Mouse (Mus musculus) lung, embryonic 15.5 days (tissue): ENCODE measurements at regions not wholly inside any gene's neighbourhood (a gene's known extent, or its start where the extent isn't known, plus 50 kb on each side); places are given as distances from the start of the nearest gene placed in this dataset.
A peak's percentile ranks its signal among the peaks of the same experiment; 100 is the strongest.

Experiments used
- ATAC-seq: fragments of 200-750 bp; cut with Nextera tagmentation; 2 replicates; pipeline ENCODE4 v1.8.0; 2017; ENCODE audit warnings: moderate number of reproducible peaks, borderline replicate concordance; ENCODE audit not compliant: low FRiP score, low TSS enrichment; ENCODE audit errors: extremely low read depth
- H3K27ac ChIP-seq: fragments of 300-500 bp; sonication (generic); 2 replicates; pipeline ENCODE4 v1.5.1; 2015; ENCODE audit warnings: moderate library complexity, mild to moderate bottlenecking, inconsistent platforms
- H3K27me3 ChIP-seq: fragments of 300-500 bp; sonication (generic); 2 replicates; pipeline ENCODE4 v1.6.1; 2015; ENCODE audit warnings: inconsistent platforms
- H3K36me3 ChIP-seq: fragments of 300-500 bp; sonication (generic); 2 replicates; pipeline ENCODE4 v1.6.1; 2015; ENCODE audit warnings: inconsistent platforms
- H3K4me1 ChIP-seq: fragments of 300-500 bp; sonication (generic); 2 replicates; pipeline ENCODE4 v1.6.1; 2015; ENCODE audit warnings: inconsistent platforms
- H3K4me2 ChIP-seq: fragments of 300-500 bp; sonication (generic); 2 replicates; pipeline ENCODE4 v1.6.1; 2015; ENCODE audit warnings: inconsistent platforms, mild to moderate bottlenecking, moderate library complexity
- H3K4me3 ChIP-seq: fragments of 300-500 bp; sonication (generic); 2 replicates; pipeline ENCODE4 v1.5.1; 2015; ENCODE audit warnings: mild to moderate bottlenecking, inconsistent platforms
- H3K9ac ChIP-seq: fragments of 300-500 bp; sonication (generic); 2 replicates; pipeline ENCODE4 v1.6.1; 2015; ENCODE audit warnings: inconsistent platforms
- H3K9me3 ChIP-seq: fragments of 300-500 bp; sonication (generic); 2 replicates; pipeline ENCODE4 v1.6.1; 2016; ENCODE audit warnings: inconsistent platforms
- WGBS: fragments of 180-500 bp; shearing (Covaris S2); methylation state at CpG from one replicate; pipeline ENCODE4 v1.1.7; 2015; 5-methylcytosine and 5-hydroxymethylcytosine counted together

GRCm38 (mm10) chr1:59403831-59404547, 78.2 kb upstream of the Fzd7 start:
- no peaks in the 10 kb centered on the region for H3K36me3 ChIP-seq
- no peaks in the 10 kb centered on the region for H3K27me3 ChIP-seq
- H3K9me3 ChIP-seq, result no peaks in the 10 kb centered on the region
- no peaks in the 10 kb centered on the region for H3K4me1 ChIP-seq
- H3K9ac ChIP-seq, result no peak overlapping the region
- ATAC-seq, result no peak
- H3K27ac ChIP-seq, result no peak overlapping the region
- H3K4me3 ChIP-seq, result no peak overlapping the region
- H3K4me2 ChIP-seq, result no peak overlapping the region
- WGBS, result 73% methylated on average over 9 of the region's 9 CpGs

- Histone ChIP-seq H3K4me2 (no peak overlapping the region), H3K9me3 (no peaks in the 10 kb centered on the region), H3K27ac (no peak overlapping the region), H3K27me3 (no peaks in the 10 kb centered on the region), H3K4me1 (peaks cover 7% of the 10 kb centered on the region), H3K9ac (no peak overlapping the region), H3K4me3 (no peak overlapping the region), H3K36me3 (no peaks in the 10 kb centered on the region)
- WGBS, result 67% methylated on average over 8 of the region's 8 CpGs
- no peak for ATAC-seq
Measured at GRCm38 (mm10) chr1:59405370-59405769, 76.9 kb upstream of the Fzd7 start.

- no peak for ATAC-seq
- H3K9ac ChIP-seq, result no peak overlapping the region
- no peaks in the 10 kb centered on the region for H3K36me3 ChIP-seq
- H3K27ac ChIP-seq, result no peak overlapping the region
- H3K4me3 ChIP-seq, result no peak overlapping the region
- H3K27me3 ChIP-seq, result no peaks in the 10 kb centered on the region
- no peak overlapping the region for H3K4me2 ChIP-seq
- WGBS, result 53% methylated on average over 6 of the region's 6 CpGs
- H3K4me1 ChIP-seq, result peaks cover 7% of the 10 kb centered on the region
- no peaks in the 10 kb centered on the region for H3K9me3 ChIP-seq
Measured at GRCm38 (mm10) chr1:59406741-59407306, 75.4 kb upstream of the Fzd7 start.

- ATAC-seq, result peak; percentile 42; the same call in 1 of the 2 replicates
Measured at GRCm38 (mm10) chr1:59409585-59410160, 72.6 kb upstream of the Fzd7 start.

GRCm38 (mm10) chr1:59413264-59413663, 69.0 kb upstream of the Fzd7 start:
- Histone ChIP-seq H3K27me3 (no peaks in the 10 kb centered on the region), H3K9me3 (no peaks in the 10 kb centered on the region), H3K4me2 (no peak overlapping the region), H3K4me3 (no peak overlapping the region), H3K9ac (no peak overlapping the region), H3K27ac (no peak overlapping the region), H3K4me1 (peaks cover 14% of the 10 kb centered on the region), H3K36me3 (no peaks in the 10 kb centered on the region)
- 83% methylated on average over 8 of the region's 8 CpGs for WGBS
- no peak for ATAC-seq

More at GRCm38 (mm10) chr1:59409585-59410160, 72.6 kb upstream of the Fzd7 start:
- H3K36me3 ChIP-seq, result no peaks in the 10 kb centered on the region
- H3K4me2 ChIP-seq, result no peak overlapping the region
- H3K4me1 ChIP-seq, result peaks cover 7% of the 10 kb centered on the region
- H3K9ac ChIP-seq, result no peak overlapping the region
- no peaks in the 10 kb centered on the region for H3K9me3 ChIP-seq
- 14% methylated on average over 8 of the region's 8 CpGs for WGBS
- H3K4me3 ChIP-seq, result no peak overlapping the region
- H3K27me3 ChIP-seq, result no peaks in the 10 kb centered on the region
- H3K27ac ChIP-seq, result no peak overlapping the region

- Histone ChIP-seq H3K4me3 (no peak overlapping the region), H3K27ac (no peak overlapping the region), H3K9ac (no peak overlapping the region), H3K4me2 (no peak overlapping the region), H3K4me1 (peaks cover 12% of the 10 kb centered on the region), H3K27me3 (no peaks in the 10 kb centered on the region), H3K9me3 (no peaks in the 10 kb centered on the region), H3K36me3 (no peaks in the 10 kb centered on the region)
- ATAC-seq, result no peak
- WGBS, result 79% methylated on average over 13 of the region's 13 CpGs
Measured at GRCm38 (mm10) chr1:59414401-59415210, 67.6 kb upstream of the Fzd7 start.

- Histone ChIP-seq H3K4me3 (no peak overlapping the region), H3K27me3 (no peaks in the 10 kb centered on the region), H3K9ac (no peak overlapping the region), H3K27ac (no peak overlapping the region), H3K4me2 (no peak overlapping the region), H3K9me3 (no peaks in the 10 kb centered on the region), H3K4me1 (0 out of 2 replicates have a peak, but pooled peaks cover 7% of the 10 kb centered on the region), H3K36me3 (no peaks in the 10 kb centered on the region)
- WGBS, result 54% methylated on average over 11 of the region's 11 CpGs
- ATAC-seq, result no peak
Measured at GRCm38 (mm10) chr1:59415733-59416312, 66.4 kb upstream of the Fzd7 start.

- no peaks in the 10 kb centered on the region for H3K9me3 ChIP-seq
- no peaks in the 10 kb centered on the region for H3K27me3 ChIP-seq
- no peak overlapping the region for H3K4me3 ChIP-seq
- H3K27ac ChIP-seq, result peak overlapping the region; percentile 31; the same call in 1 of the 2 replicates
- no peaks in the 10 kb centered on the region for H3K36me3 ChIP-seq
- 11% methylated on average over 1 of the region's 1 CpGs for WGBS
- no peak overlapping the region for H3K9ac ChIP-seq
- no peak overlapping the region for H3K4me2 ChIP-seq
- no peak for ATAC-seq
- 0 out of 2 replicates have a peak, but pooled peaks cover 7% of the 10 kb centered on the region for H3K4me1 ChIP-seq
Measured at GRCm38 (mm10) chr1:59417317-59417716, 64.9 kb upstream of the Fzd7 start.

- Histone ChIP-seq H3K4me3 (no peak overlapping the region), H3K27ac (0 out of 2 replicates have a peak overlapping the region, but pooled peaks have one; percentile 29), H3K27me3 (no peaks in the 10 kb centered on the region), H3K4me2 (no peak overlapping the region), H3K9ac (no peak overlapping the region), H3K4me1 (peaks cover 12% of the 10 kb centered on the region), H3K36me3 (no peaks in the 10 kb centered on the region), H3K9me3 (no peaks in the 10 kb centered on the region)
- 60% methylated on average over 3 of the region's 3 CpGs for WGBS
- ATAC-seq, result no peak
Measured at GRCm38 (mm10) chr1:59417962-59418361, 64.3 kb upstream of the Fzd7 start.

GRCm38 (mm10) chr1:59418748-59419147, 63.5 kb upstream of the Fzd7 start:
- 79% methylated on average over 9 of the region's 9 CpGs for WGBS

More at GRCm38 (mm10) chr1:59418748-59419147, 63.5 kb upstream of the Fzd7 start:
- Histone ChIP-seq H3K4me3 (no peak overlapping the region), H3K4me1 (peaks cover 20% of the 10 kb centered on the region), H3K9ac (no peak overlapping the region), H3K27ac (no peak overlapping the region), H3K4me2 (no peak overlapping the region), H3K36me3 (no peaks in the 10 kb centered on the region), H3K9me3 (no peaks in the 10 kb centered on the region), H3K27me3 (no peaks in the 10 kb centered on the region)
- ATAC-seq, result no peak
